Mouse (Mus musculus): ENCODE data around the gene Ehbp1l1.
"Not testable (repeated sequence)": the region's sequence is repeated elsewhere in the genome, so short reads cannot be mapped to it uniquely, and the experiment has no call there.

Gene Ehbp1l1

DNA sequence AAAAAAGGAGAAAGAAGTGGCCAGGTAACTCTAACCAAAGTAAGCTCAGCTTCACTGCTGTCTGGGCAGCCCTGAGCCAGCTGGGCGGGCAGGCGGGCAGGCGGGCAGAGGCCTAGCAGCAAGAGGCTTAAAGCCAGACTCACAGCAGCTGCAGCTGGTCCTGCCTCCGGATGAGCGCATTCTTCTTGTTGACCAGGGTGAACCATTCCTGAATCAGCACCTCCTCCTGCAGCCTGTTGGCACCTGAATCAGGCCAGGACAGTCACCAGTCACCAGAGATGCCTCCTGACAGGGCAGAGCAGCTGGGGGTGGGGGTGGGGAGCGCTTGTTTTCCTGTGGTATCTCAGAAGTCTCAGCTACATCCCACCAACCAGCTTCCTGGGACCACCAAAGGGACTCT, 16.0 kb downstream of the Ehbp1l1 start:
- DNase-seq (ENCODE audit: low read depth), result no peak

DNA sequence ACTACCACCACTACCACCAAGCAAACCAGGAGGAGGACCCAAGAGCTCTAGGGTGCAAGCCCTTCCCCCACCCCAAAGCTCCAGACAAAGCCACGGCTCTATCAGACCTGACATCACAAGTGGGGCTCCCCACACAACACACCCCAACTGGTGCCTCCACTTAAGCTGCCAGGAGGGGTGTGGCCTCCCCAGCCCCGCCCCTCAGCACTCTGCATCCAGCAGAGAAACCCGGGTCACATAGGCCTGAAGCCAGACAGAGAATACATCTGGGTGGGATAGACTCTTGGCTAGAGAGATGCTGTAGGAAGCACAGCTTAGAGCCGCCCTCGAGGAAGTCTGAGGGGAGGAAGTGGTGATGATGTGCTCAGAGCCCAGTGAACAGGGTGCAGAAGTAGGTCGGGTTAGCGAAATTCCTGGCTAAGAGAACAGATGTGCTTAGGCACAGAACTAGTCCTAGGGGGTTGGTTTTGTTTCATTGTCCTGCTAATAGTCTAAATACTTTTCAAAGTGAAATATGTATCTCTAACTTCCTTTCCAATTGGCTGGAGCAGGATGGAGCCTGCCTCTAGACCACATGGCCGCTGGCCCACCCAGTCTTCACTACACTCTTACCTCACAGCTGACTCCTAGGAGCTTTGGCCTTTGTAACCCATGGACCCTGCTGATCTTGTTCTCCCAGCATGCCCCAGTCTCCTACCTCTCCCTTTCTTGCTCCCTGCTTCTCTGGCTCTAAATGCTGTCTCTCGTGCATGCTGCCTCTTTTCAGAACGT, 21.1 kb downstream of the Ehbp1l1 start:
- DNase-seq (ENCODE audit: low read depth), result no peak

DNA sequence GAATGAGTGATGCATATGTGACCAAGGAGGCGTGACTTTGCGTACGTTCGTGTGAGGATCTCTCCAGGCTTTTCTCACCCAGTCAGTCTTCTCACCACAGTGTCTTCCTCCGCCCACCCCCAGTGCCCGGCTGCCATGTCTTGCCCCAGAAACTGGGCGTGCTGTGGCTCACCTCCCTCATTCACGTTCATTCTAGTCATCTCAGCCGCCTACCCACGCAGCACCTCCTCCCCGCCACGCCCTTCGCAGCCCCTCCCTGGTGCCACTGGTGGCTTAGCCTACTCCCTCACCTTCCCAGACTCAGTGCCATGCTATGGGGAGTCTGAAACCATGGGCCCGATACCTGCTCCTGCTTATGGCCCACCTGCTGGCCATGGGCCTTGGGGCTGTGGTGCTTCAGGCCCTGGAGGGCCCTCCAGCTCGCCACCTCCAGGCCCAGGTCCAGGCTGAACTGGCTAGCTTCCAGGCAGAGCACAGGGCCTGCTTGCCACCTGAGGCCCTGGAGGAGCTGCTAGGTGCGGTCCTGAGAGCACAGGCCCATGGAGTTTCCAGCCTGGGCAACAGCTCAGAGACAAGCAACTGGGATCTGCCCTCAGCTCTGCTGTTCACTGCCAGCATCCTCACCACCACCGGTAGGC, 21.8 kb downstream of the Ehbp1l1 start, which contains the start of gene Kcnk7:
Kcnk7 (plus strand) TSS at position 205 of the 638 bp plus-strand sequence.
- no peak for DNase-seq (ENCODE audit: low read depth)

GRCm38 (mm10) chr19:5695849-5696462, 30.2 kb downstream of the Ehbp1l1 start:
- DNase-seq (ENCODE audit: low read depth), result no peak

GRCm38 (mm10) chr19:5693801-5694200, 32.3 kb downstream of the Ehbp1l1 start:
- DNase-seq (ENCODE audit: low read depth), result no peak

DNA sequence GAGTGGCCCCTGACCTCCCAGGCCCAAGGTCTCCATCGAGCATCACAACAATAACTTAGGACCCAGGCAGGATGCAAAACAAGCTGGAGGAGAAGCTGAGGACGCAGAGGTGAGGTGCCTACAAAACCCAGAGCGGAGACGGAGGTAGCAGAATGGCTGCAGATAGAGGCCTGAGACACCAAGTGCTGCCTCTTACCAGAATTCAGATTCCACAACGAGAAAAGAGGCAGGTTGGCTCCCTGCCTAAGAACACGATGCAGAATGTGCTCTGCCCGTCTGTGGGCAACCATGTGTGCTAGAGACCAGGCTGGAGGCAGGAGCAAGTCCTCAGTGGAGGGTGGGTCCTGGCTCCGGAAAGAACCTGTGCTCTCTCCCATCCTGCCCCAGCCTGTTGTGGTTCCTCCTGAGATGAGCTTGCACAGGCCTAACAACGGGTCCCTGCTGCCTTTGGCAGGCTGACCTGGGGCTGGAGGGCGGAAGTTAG, 33.2 kb downstream of the Ehbp1l1 start:
- no peak for DNase-seq (ENCODE audit: low read depth)

- DNase-seq (ENCODE audit: low read depth), result no peak
These were observed 33.8 kb downstream of the Ehbp1l1 start for GRCm38 (mm10) chr19:5692086-5692912.

GRCm38 (mm10) chr19:5691601-5692000, 34.5 kb downstream of the Ehbp1l1 start:
- no peak for DNase-seq (ENCODE audit: low read depth)

- DNase-seq (ENCODE audit: low read depth), result no peak
These were observed 35.8 kb downstream of the Ehbp1l1 start for GRCm38 (mm10) chr19:5690343-5690735.

DNA sequence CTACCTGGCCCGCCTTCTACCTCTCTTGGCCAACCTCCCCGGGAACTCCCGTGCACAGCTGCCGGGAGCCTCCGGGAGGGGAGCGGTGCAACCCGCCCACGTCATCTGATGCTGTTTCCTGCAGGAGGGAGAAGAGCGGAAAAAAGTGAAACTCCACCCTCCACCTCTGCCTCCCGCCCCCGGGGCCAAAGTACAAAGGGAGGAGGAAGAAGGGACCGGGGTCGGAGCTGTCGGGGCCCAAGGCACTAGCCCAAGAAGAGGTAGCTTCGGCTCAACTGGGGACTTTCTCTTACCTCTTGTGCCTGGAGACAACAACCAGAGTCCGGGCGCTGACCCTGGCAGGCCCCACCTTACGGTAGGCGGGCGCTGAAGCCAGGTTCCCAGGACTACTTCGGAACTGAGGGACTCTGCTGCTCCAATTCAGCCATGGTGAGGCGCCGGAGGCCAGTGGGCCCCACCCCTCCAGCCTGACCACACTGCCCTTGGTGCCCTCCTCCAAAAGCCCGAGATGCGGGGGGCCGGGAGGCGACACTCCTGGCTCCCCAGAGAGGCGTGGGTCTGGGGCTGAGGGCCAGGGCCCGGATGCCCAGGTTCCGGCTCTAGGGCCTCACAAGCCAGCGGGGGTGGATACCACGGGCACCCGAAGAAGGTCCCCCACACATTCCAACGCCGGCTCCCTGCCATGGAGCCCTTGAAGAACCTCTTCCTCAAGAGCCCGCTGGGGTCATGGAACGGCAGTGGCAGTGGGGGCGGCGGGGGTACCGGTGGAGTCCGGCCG, 36.4 kb downstream of the Ehbp1l1 start:
- DNase-seq (ENCODE audit: low read depth), result peak; percentile 83

DNA sequence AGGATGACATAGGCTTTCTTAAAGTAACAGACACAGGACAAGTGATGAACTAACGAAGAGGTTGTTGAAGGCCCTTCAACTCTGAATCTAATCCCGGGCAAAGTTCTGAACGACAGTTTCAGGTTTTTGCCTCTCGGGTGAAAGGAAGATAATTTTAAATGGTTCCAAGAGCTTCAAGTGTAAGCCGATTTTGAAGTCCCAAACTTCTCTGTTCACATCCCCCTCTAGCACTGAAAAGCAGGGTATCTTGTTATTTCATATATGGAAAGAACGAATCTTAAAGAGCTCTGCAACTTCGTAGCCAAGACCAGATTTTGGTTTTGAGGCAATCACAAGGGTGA, 37.1 kb downstream of the Ehbp1l1 start:
- DNase-seq (ENCODE audit: low read depth), result no peak

DNA sequence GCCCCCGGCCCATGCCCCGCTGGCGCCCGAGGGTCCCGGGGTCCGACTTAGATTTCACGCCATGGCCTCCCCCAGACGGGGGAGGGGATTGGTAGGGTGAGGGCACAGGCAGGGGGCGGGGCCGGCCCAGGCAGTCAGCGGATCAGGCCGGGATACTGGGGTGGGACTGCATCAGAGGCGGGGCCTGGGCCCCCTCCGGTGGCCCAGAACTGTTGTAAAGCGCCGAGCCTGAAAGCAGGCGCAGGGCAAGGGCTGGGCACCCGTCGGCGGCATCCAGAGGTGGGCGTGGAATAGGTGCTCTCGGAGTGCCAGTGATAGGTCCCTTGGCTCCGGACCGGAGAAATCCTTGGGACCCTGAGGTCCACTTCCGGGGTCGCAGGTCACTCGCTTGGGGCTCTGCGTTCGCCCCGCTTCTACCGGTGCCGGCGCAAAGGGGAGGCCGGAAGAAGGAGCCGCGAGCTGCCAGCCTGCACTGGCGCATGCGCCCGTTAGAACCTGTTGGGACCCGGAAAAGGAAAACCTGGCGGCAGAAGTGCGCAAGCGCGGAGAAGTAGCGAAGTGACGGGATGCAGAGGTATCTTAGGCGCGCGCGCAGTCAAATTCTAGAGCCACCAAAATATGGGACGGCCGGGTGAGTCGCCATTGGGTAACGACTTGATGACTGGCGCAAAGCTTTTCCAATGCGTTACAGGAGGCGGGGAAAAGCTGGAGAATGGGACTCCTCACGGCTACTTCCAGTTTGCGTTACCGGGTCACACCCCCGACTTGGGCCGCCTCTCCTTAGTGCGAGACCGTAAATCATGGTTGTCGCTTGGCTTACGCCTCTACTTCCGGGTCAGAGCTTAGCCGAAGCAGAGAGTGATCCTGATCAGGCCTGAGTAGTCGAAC, 37.7 kb downstream of the Ehbp1l1 start, which contains the start of the genes Map3k11 and Pcnx3:
Map3k11 (plus strand) TSS at position 543 of the 888 bp plus-strand sequence.
Pcnx3 (minus strand) TSS at position 709 of the 888 bp plus-strand sequence.
- DNase-seq (ENCODE audit: low read depth), result peak; percentile 97

- no peak for DNase-seq (ENCODE audit: low read depth)
These were observed 38.4 kb downstream of the Ehbp1l1 start for GRCm38 (mm10) chr19:5687738-5688137.

GRCm38 (mm10) chr19:5686954-5687353, 39.2 kb downstream of the Ehbp1l1 start:
- not testable (repeated sequence) for DNase-seq (ENCODE audit: low read depth)

DNA sequence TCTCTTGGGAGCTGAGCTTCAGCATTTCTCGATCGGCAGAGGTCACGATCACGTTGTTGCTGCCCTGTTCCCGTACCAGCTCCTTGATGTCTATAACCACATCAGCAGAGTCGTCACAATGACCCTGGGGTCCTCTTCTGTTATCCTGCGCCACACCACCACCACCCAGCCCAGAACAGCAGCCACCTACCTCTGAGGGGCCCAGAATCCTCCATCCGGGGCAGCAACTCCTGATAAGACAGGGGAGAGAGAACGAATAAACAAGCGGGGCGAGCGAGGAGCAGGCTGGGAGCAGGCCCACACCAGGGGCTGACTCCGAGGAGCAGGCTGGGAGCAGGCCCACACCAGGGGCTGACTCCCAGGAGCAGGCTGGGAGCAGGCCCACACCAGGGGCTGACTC, 39.7 kb downstream of the Ehbp1l1 start:
- no peak for DNase-seq (ENCODE audit: low read depth)

DNA sequence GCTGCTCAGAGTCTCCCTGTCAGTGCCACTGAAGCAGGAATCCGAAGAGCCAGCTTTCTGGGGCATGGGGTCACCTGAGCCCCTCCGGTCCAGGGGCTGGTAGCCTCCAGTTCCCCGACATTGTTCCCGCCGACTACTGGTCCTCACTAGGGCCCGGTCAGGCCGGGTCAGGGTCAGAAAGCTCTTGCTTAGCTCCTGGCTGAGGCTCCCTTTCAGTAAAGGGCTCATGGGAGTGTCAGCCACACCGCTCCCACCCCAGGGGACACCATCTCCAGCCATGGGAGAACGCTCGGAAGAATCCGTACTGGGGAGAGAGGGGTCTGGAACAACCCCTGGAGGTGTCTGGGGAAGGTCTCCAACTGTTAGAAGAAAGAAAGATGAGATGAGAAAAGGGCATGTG, 40.3 kb downstream of the Ehbp1l1 start:
- no peak for DNase-seq (ENCODE audit: low read depth)

DNA sequence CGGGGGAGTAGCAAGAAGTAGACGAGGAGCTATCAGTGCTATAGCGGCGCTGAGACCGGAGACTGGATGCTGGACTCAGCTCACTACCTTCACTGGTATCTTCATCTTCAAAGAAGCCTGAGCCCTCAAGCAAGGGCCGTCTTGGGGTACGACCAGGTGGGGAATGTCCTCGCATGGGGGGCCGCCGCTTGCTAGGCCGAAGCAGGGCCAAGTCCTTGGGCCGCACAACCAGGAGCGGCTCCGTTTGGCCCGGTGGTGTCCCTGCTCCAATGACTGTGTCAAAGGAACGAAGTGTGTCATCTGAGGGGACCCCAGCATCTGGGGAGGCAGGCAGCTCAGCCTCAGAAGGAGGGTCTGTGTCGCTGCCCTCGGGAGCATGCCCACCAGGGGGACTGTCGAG, 40.7 kb downstream of the Ehbp1l1 start:
- DNase-seq (ENCODE audit: low read depth), result no peak

DNA sequence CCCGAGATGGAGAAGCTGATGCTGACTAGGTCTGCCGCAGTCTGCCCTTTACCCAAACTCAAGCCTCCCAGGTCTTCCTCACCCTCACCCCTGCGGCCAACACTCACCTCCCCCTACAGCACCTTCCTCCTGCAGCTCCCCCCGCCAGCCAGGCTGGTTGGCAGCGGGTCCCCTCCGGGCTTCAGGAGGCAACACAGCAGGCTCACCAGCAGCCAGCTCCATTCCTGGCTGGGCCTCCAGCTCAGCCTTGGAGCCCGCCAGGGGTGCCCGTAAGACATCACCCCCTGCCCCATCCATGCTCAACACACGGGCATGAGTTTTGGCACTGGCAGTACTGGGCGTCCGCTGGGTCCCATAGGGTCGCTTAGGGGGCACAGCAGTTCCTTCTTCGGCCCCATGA, 41.1 kb downstream of the Ehbp1l1 start:
- DNase-seq (ENCODE audit: low read depth), result no peak

GRCm38 (mm10) chr19:5684236-5684635, 41.9 kb downstream of the Ehbp1l1 start:
- DNase-seq (ENCODE audit: low read depth), result no peak

DNA sequence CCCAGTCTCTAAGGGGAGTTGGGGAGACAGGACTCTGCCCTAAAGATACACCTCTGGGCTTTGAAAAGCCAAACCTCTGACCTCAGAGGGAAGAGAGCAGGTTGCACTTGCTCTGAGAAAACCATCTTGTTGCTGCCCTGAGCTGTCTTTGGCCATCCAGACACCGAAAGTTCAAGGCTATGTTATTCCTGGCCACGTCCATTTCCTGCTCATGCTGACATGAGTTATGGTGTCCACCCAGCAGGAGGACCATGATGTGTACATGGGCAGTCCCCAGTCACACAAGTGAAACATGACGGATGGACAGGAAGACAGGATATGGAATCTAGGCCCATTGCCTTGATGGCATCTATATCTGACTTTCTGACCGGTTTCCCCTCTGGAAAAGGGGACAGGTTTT, 45.7 kb downstream of the Ehbp1l1 start:
- no peak for DNase-seq (ENCODE audit: low read depth)

All from c-Kit-positive CD71-negative TER-119-negative erythroid progenitor cells, embryonic 14.5 days (primary cell).